Mouse (Mus musculus): ENCODE data around the gene 2210408I21Rik.

The 2210408I21Rik gene

GRCm38 (mm10) chr13:77278659-77279413 is 143.5 kb downstream of the 2210408I21Rik start:
- DNase-seq: no peak

- no peak for DNase-seq
These were observed 160.2 kb downstream of the 2210408I21Rik start for GRCm38 (mm10) chr13:77295519-77295918.

- DNase-seq: no peak
These were observed 188.8 kb downstream of the 2210408I21Rik start for GRCm38 (mm10) chr13:77324101-77324500.

GRCm38 (mm10) chr13:77326174-77326959 is 191.0 kb downstream of the 2210408I21Rik start:
- DNase-seq: no peak

- no peak for DNase-seq
These were observed 206.8 kb downstream of the 2210408I21Rik start for GRCm38 (mm10) chr13:77342097-77342496.

GRCm38 (mm10) chr13:77385448-77385970 is 250.2 kb downstream of the 2210408I21Rik start:
- DNase-seq: no peak

- DNase-seq: no peak
These were observed 250.7 kb downstream of the 2210408I21Rik start for GRCm38 (mm10) chr13:77386001-77386400.

GRCm38 (mm10) chr13:77388148-77388547 is 252.8 kb downstream of the 2210408I21Rik start:
- no peak for DNase-seq

GRCm38 (mm10) chr13:77389209-77389608 is 253.9 kb downstream of the 2210408I21Rik start:
- DNase-seq: no peak

- no peak for DNase-seq
These were observed 261.0 kb downstream of the 2210408I21Rik start for GRCm38 (mm10) chr13:77396374-77396773.

GRCm38 (mm10) chr13:77396981-77397380 is 261.6 kb downstream of the 2210408I21Rik start:
- no peak for DNase-seq

GRCm38 (mm10) chr13:77397646-77398045 is 262.3 kb downstream of the 2210408I21Rik start:
- DNase-seq: no peak

GRCm38 (mm10) chr13:77398477-77398876 is 263.1 kb downstream of the 2210408I21Rik start:
- DNase-seq: no peak

GRCm38 (mm10) chr13:77400762-77401161 is 265.4 kb downstream of the 2210408I21Rik start:
- DNase-seq: no peak

GRCm38 (mm10) chr13:77408530-77408929 is 273.2 kb downstream of the 2210408I21Rik start:
- DNase-seq: no peak

GRCm38 (mm10) chr13:77409804-77410203 is 274.5 kb downstream of the 2210408I21Rik start:
- no peak for DNase-seq

- no peak for DNase-seq
These were observed 277.5 kb downstream of the 2210408I21Rik start for GRCm38 (mm10) chr13:77412829-77413228.

GRCm38 (mm10) chr13:77450007-77450567 is 314.7 kb downstream of the 2210408I21Rik start:
- DNase-seq: no peak

- DNase-seq: no peak
These were observed 334.8 kb downstream of the 2210408I21Rik start for GRCm38 (mm10) chr13:77470093-77470621.

- no peak for DNase-seq
These were observed 341.1 kb downstream of the 2210408I21Rik start for GRCm38 (mm10) chr13:77476420-77476819.

- DNase-seq: no peak
These were observed 343.2 kb downstream of the 2210408I21Rik start for GRCm38 (mm10) chr13:77478425-77479119.

- DNase-seq: no peak
These were observed 354.8 kb downstream of the 2210408I21Rik start for GRCm38 (mm10) chr13:77489938-77490651.

Data from kidney, postnatal 14 days (tissue).